Mouse (Mus musculus) left cerebral cortex, postnatal 14 days (tissue): ENCODE measurements around the gene Ptpn1. TPM values are rescaled to one million over a fixed set of nuclear protein-coding genes. Genes with fewer than 3 reads are reported as not detected.
A peak's percentile ranks its signal among the peaks of the same experiment; 100 is the strongest.

ENCODE experiments used
- DNase-seq, 2 experiments: peaks; one replicate each; pipeline ENCODE4 v3.0.0; 2021 to 2022; ENCODE audit warnings: low spot score in 2 of 2, mixed read lengths in 1 of 2
- intact Hi-C: fragments of 180-260 bp; cut with DNase I; formaldehyde crosslinking; loops from one replicate; pipeline ENCODE4 v1.15.1; 2025
- long read RNA-seq, 2 experiments: library from polyadenylated mRNA; stranded (forward); transcript quantifications; one replicate each; pipeline ENCODE4 v2.0.0; 2021
- total RNA-seq, 2 experiments: library from RNA; stranded (reverse); gene quantifications; 2 replicates each; pipeline ENCODE4 v1.2.3; 2021

Ptpn1 gene
- total RNA-seq = 10 to 100 TPM; 62.3 to 66.7 TPM
- long read RNA-seq, experiment 1, full-length matches to known transcripts = 45 of 72 reads
- long read RNA-seq, experiment 1, partial matches to known transcripts = 8 of 72 reads
- long read RNA-seq, experiment 1, other reads (novel, unspliced or antisense) = 19 of 72 reads
- long read RNA-seq, experiment 2, full-length matches to known transcripts = 50 of 65 reads
- long read RNA-seq, experiment 2, partial matches to known transcripts = 10 of 65 reads
- long read RNA-seq, experiment 2, other reads (novel, unspliced or antisense) = 5 of 65 reads

- intact Hi-C loops = no loop called here
- peak; percentile 98 to 99 for DNase-seq
These were observed at the start of gene Ptpn1 for GRCm38 (mm10) chr2:167931985-167932726. Gene Ptpn1 (plus strand): TSS chr2:167932057.

- intact Hi-C loops = no loop called here
These were observed 45.4 kb upstream of the Ptpn1 start for GRCm38 (mm10) chr2:167886485-167886884.

GRCm38 (mm10) chr2:167887516-167888347, 44.1 kb upstream of the Ptpn1 start:
- no peak for DNase-seq
- intact Hi-C loops = no loop called here

More at GRCm38 (mm10) chr2:167886485-167886884, 45.4 kb upstream of the Ptpn1 start:
- no peak for DNase-seq

GRCm38 (mm10) chr2:167888834-167889233, 43.0 kb upstream of the Ptpn1 start:
- DNase-seq = no peak
- intact Hi-C loops = no loop called here

GRCm38 (mm10) chr2:167889886-167890285, 42.0 kb upstream of the Ptpn1 start:
- no peak for DNase-seq
- intact Hi-C loops = no loop called here

GRCm38 (mm10) chr2:167891908-167892307, 39.9 kb upstream of the Ptpn1 start:
- DNase-seq = peak; percentile 32 to 45
- intact Hi-C loops = no loop called here

- intact Hi-C loops = no loop called here
- DNase-seq = no peak
These were observed 38.2 kb upstream of the Ptpn1 start for GRCm38 (mm10) chr2:167893680-167894079.

GRCm38 (mm10) chr2:167894948-167895372, 36.9 kb upstream of the Ptpn1 start:
- peak; percentile 78 to 89 for DNase-seq
- intact Hi-C loops = no loop called here

GRCm38 (mm10) chr2:167897896-167898295, 34.0 kb upstream of the Ptpn1 start:
- peak in 1 of 2 experiments; percentile 24 for DNase-seq
- intact Hi-C loops = no loop called here

- intact Hi-C loops = no loop called here
- DNase-seq = no peak
These were observed 31.9 kb upstream of the Ptpn1 start for GRCm38 (mm10) chr2:167899989-167900421.

GRCm38 (mm10) chr2:167902116-167902703, 29.6 kb upstream of the Ptpn1 start:
- intact Hi-C loops = no loop called here
- DNase-seq = no peak

- intact Hi-C loops = no loop called here
- no peak for DNase-seq
These were observed 28.5 kb upstream of the Ptpn1 start for GRCm38 (mm10) chr2:167903242-167903952.

- intact Hi-C loops = no loop called here
- no peak for DNase-seq
These were observed 27.1 kb upstream of the Ptpn1 start for GRCm38 (mm10) chr2:167904621-167905367.

GRCm38 (mm10) chr2:167905561-167905960, 26.3 kb upstream of the Ptpn1 start:
- DNase-seq = no peak
- intact Hi-C loops = no loop called here

- intact Hi-C loops = no loop called here
- no peak for DNase-seq
These were observed 25.1 kb upstream of the Ptpn1 start for GRCm38 (mm10) chr2:167906729-167907128.

- intact Hi-C loops = no loop called here
- DNase-seq = no peak
These were observed 22.2 kb upstream of the Ptpn1 start for GRCm38 (mm10) chr2:167909531-167910177.

GRCm38 (mm10) chr2:167910178-167910540, 21.7 kb upstream of the Ptpn1 start:
- DNase-seq = no peak

GRCm38 (mm10) chr2:167911511-167911910, 20.3 kb upstream of the Ptpn1 start:
- intact Hi-C loops = no loop called here
- DNase-seq = no peak

More at GRCm38 (mm10) chr2:167910178-167910540, 21.7 kb upstream of the Ptpn1 start:
- intact Hi-C loops = no loop called here
